Mouse (Mus musculus) MEL (cell line): ENCODE measurements around the gene Gm36028.

ENCODE experiments used
- CHD2 ChIP-seq: IDR thresholded peaks from 2 replicates; pipeline ENCODE4 v1.6.1; 2011; ENCODE audit warnings: low read length, improper control_type of control experiment
- CTCF ChIP-seq, 3 experiments: IDR thresholded peaks in 2 of 3; conservative IDR thresholded peaks in 1 of 3; 2 replicates each; pipeline ENCODE4 v1.5.1; 2011 to 2012; ENCODE audit warnings: low read length in 3 of 3, low read depth in 2 of 3, mild to moderate bottlenecking in 2 of 3, improper control_type of control experiment in 1 of 3, inconsistent platforms in 1 of 3, mixed read lengths in 1 of 3, moderate library complexity in 1 of 3; ENCODE audit not compliant: control insufficient read depth in 1 of 3, insufficient read depth in 1 of 3, poor library complexity in 1 of 3, severe bottlenecking in 1 of 3
- GATA1 ChIP-seq: IDR thresholded peaks from 2 replicates; pipeline ENCODE4 v1.6.1; 2011; ENCODE audit warnings: low read depth, low read length, improper control_type of control experiment
- MAX ChIP-seq: IDR thresholded peaks from 2 replicates; pipeline ENCODE4 v1.6.1; 2011; ENCODE audit warnings: low read length, improper control_type of control experiment
- ZMIZ1 ChIP-seq: IDR thresholded peaks from 2 replicates; pipeline ENCODE4 v1.6.1; 2012; ENCODE audit warnings: low read depth, mild to moderate bottlenecking, inconsistent platforms, low read length, improper control_type of control experiment, moderate library complexity

DNA sequence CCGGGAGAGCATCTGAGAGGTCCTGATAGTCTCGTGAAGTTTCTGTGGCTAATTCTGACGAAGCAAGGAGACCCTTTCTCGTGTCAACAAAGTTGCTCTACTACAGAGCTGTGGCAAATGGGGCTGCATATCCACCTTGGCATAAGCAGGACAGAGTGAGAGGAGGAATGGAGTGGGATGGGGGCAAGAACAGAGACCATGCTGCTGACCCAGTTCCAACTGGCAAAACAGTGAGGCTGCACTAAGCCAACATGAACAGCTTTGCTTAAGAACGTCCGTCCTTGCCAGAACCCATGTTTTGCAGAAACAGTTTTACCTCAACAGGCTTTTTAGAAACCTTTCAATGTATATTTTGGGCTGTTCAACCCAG is 51.3 kb downstream of the Gm36028 start:
- TF ChIP-seq ZMIZ1 (no peak), CTCF (IDR thresholded peaks at IDR 0.05 in 2 of 3, conservative IDR thresholded peaks at IDR 0.05 in 1 of 3; ENCODE audit: control insufficient read depth in 1 of 3, insufficient read depth in 1 of 3, low read depth in 2 of 3, low read length in 3 of 3, poor library complexity in 1 of 3, severe bottlenecking in 1 of 3) (no peak), CHD2 (no peak), MAX (no peak), GATA1 (no peak)
